Mouse (Mus musculus) olfactory bulb, adult 2 months (tissue): ENCODE measurements around the gene Fsip1.

Experiments used
- CTCF ChIP-seq: fragments of 200-500 bp; IDR thresholded peaks from 2 replicates; pipeline ENCODE4 v1.5.1; 2012; ENCODE audit warnings: low read depth, mild to moderate bottlenecking, low read length, moderate library complexity; ENCODE audit not compliant: insufficient read depth
- POLR2A ChIP-seq: fragments of 200-500 bp; IDR thresholded peaks from 2 replicates; pipeline ENCODE4 v1.6.1; 2012; ENCODE audit warnings: mild to moderate bottlenecking, low read depth, low read length, moderate library complexity; ENCODE audit not compliant: insufficient read depth

- TF ChIP-seq CTCF (no peak), POLR2A (no peak)
Observed at GRCm38 (mm10) chr2:118203739-118204461, 52.9 kb downstream of the Fsip1 start.
